Mouse (Mus musculus): ENCODE measurements around the gene Phf23. TPM values are rescaled to one million over a fixed set of nuclear protein-coding genes. Genes with fewer than 3 reads are reported as not detected.

Phf23 gene
- polyA plus RNA-seq, 1 experiment: 54.9 TPM

GRCm38 (mm10) chr11:69960616-69961015 is 35.0 kb upstream of the Phf23 start:
- TF ChIP-seq CTCF (IDR thresholded peaks at IDR 0.05; ENCODE audit: borderline replicate concordance, extremely low read depth, insufficient read depth, insufficient read length) (peak; percentile 37; the same call in 1 of the 2 replicates), POLR2A (IDR thresholded peaks at IDR 0.05; ENCODE audit: borderline replicate concordance, extremely low read depth, insufficient read depth, insufficient read length, poor library complexity, severe bottlenecking) (no peak)

GRCm38 (mm10) chr11:69961841-69962240 is 33.7 kb upstream of the Phf23 start:
- TF ChIP-seq CTCF (IDR thresholded peaks at IDR 0.05; ENCODE audit: borderline replicate concordance, extremely low read depth, insufficient read depth, insufficient read length) (no peak), POLR2A (IDR thresholded peaks at IDR 0.05; ENCODE audit: borderline replicate concordance, extremely low read depth, insufficient read depth, insufficient read length, poor library complexity, severe bottlenecking) (no peak)
- no peak for DNase-seq (ENCODE audit: low read depth)

More at GRCm38 (mm10) chr11:69960616-69961015, 35.0 kb upstream of the Phf23 start:
- DNase-seq (ENCODE audit: low read depth): no peak

GRCm38 (mm10) chr11:69964650-69965270 is 30.8 kb upstream of the Phf23 start, which contains the start of gene Cldn7:
TSS of gene Cldn7 (plus strand) at chr11:69964779.
- TF ChIP-seq CTCF (IDR thresholded peaks at IDR 0.05; ENCODE audit: borderline replicate concordance, extremely low read depth, insufficient read depth, insufficient read length) (no peak), POLR2A (IDR thresholded peaks at IDR 0.05; ENCODE audit: borderline replicate concordance, extremely low read depth, insufficient read depth, insufficient read length, poor library complexity, severe bottlenecking) (no peak)

GRCm38 (mm10) chr11:69965271-69966005 is 30.1 kb upstream of the Phf23 start:
- no peak for TF ChIP-seq POLR2A (IDR thresholded peaks at IDR 0.05; ENCODE audit: borderline replicate concordance, extremely low read depth, insufficient read depth, insufficient read length, poor library complexity, severe bottlenecking)
- TF ChIP-seq CTCF (IDR thresholded peaks at IDR 0.05; ENCODE audit: borderline replicate concordance, extremely low read depth, insufficient read depth, insufficient read length): no peak
- no peak for DNase-seq (ENCODE audit: low read depth)

More at GRCm38 (mm10) chr11:69964650-69965270, 30.8 kb upstream of the Phf23 start, which contains the start of gene Cldn7:
- DNase-seq (ENCODE audit: low read depth): no peak

GRCm38 (mm10) chr11:69966006-69966859 is 29.3 kb upstream of the Phf23 start:
- DNase-seq (ENCODE audit: low read depth): no peak

GRCm38 (mm10) chr11:69966860-69967517 is 28.6 kb upstream of the Phf23 start:
- no peak for DNase-seq (ENCODE audit: low read depth)
- TF ChIP-seq CTCF (IDR thresholded peaks at IDR 0.05; ENCODE audit: borderline replicate concordance, extremely low read depth, insufficient read depth, insufficient read length): no peak
- TF ChIP-seq POLR2A (IDR thresholded peaks at IDR 0.05; ENCODE audit: borderline replicate concordance, extremely low read depth, insufficient read depth, insufficient read length, poor library complexity, severe bottlenecking): no peak

More at GRCm38 (mm10) chr11:69966006-69966859, 29.3 kb upstream of the Phf23 start:
- TF ChIP-seq CTCF (IDR thresholded peaks at IDR 0.05; ENCODE audit: borderline replicate concordance, extremely low read depth, insufficient read depth, insufficient read length): no peak
- no peak for TF ChIP-seq POLR2A (IDR thresholded peaks at IDR 0.05; ENCODE audit: borderline replicate concordance, extremely low read depth, insufficient read depth, insufficient read length, poor library complexity, severe bottlenecking)

- no peak for DNase-seq (ENCODE audit: low read depth)
- no peak for TF ChIP-seq POLR2A (IDR thresholded peaks at IDR 0.05; ENCODE audit: borderline replicate concordance, extremely low read depth, insufficient read depth, insufficient read length, poor library complexity, severe bottlenecking)
- TF ChIP-seq CTCF (IDR thresholded peaks at IDR 0.05; ENCODE audit: borderline replicate concordance, extremely low read depth, insufficient read depth, insufficient read length): no peak
Observed at GRCm38 (mm10) chr11:69968793-69969192, 26.8 kb upstream of the Phf23 start.

- no peak for TF ChIP-seq POLR2A (IDR thresholded peaks at IDR 0.05; ENCODE audit: borderline replicate concordance, extremely low read depth, insufficient read depth, insufficient read length, poor library complexity, severe bottlenecking)
- TF ChIP-seq CTCF (IDR thresholded peaks at IDR 0.05; ENCODE audit: borderline replicate concordance, extremely low read depth, insufficient read depth, insufficient read length): no peak
Observed at GRCm38 (mm10) chr11:69970222-69970621, 25.4 kb upstream of the Phf23 start.

GRCm38 (mm10) chr11:69970775-69971174 is 24.8 kb upstream of the Phf23 start:
- DNase-seq (ENCODE audit: low read depth): no peak

More at GRCm38 (mm10) chr11:69970222-69970621, 25.4 kb upstream of the Phf23 start:
- no peak for DNase-seq (ENCODE audit: low read depth)

GRCm38 (mm10) chr11:69974907-69975306 is 20.7 kb upstream of the Phf23 start:
- no peak for TF ChIP-seq CTCF (IDR thresholded peaks at IDR 0.05; ENCODE audit: borderline replicate concordance, extremely low read depth, insufficient read depth, insufficient read length)
- no peak for TF ChIP-seq POLR2A (IDR thresholded peaks at IDR 0.05; ENCODE audit: borderline replicate concordance, extremely low read depth, insufficient read depth, insufficient read length, poor library complexity, severe bottlenecking)
- no peak for DNase-seq (ENCODE audit: low read depth)

More at GRCm38 (mm10) chr11:69970775-69971174, 24.8 kb upstream of the Phf23 start:
- TF ChIP-seq CTCF (IDR thresholded peaks at IDR 0.05; ENCODE audit: borderline replicate concordance, extremely low read depth, insufficient read depth, insufficient read length) (no peak), POLR2A (IDR thresholded peaks at IDR 0.05; ENCODE audit: borderline replicate concordance, extremely low read depth, insufficient read depth, insufficient read length, poor library complexity, severe bottlenecking) (no peak)

Measured in brain, embryonic 14.5 days (tissue).